Mouse (Mus musculus): Measurements from ENCODE around the gene Sdf2l1. TPM values are rescaled to one million over a fixed set of nuclear protein-coding genes. Genes with fewer than 3 reads are reported as not detected.
"Not testable (repeated sequence)": the region's sequence is repeated elsewhere in the genome, so short reads cannot be mapped to it uniquely, and the experiment has no call there.

The Sdf2l1 gene
- polyA plus RNA-seq (2011; ENCODE audit: insufficient read depth, insufficient read length, low replicate concordance, missing spikeins), result 10.8 and 28.0 TPM in 2 replicates

DNA sequence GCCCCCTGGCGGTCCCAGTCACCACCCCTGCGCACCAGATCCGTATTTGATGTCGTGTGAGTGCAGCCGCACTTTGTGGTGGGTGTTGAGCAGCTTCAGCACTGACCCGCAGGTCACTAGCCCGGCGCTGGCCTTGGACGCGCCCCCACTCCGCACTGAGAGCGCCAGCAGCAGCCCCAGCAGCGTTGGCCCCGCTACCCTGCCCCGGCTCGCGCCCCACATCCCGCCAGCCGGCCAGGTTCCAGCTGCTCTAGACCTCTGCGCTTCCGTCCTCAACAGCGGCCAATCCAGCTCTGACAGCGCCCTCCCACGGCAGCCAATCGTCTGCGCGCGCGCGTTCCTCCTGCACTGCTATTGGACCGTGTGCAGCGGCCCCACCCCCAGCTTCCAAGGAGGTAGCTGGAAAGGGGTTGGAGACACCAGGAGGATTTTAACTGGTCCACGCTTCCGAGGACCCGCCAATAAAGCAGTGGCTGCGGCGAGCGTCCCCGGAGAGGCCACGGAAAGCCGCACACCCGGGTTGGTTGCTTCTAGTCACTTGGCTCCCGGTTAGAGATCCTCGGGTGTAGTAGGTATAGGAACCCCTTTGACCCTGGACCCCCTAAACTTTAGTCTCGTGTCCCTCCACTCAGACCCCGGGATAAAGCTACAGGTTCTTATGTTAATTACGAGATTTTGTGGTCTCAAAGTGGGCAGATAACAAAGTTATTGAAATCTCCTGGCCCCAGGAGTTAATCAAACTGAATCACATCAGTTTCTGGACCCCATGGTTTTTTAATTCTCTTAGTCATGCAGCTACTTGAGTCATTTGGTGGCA, at the start of gene Sdf2l1:
Gene Sdf2l1 (minus strand): TSS at position 295 of the 817 bp plus-strand sequence.
- H3K4me3 ChIP-seq (replicated peaks; ENCODE audit: control insufficient read depth, low read depth, low read length), result peak within 1 kb of the TSS; percentile 86
- peaks cover 2% of the 10 kb centered on the region; the same call in 1 of the 2 replicates for H3K4me1 ChIP-seq (ENCODE audit: control insufficient read depth, insufficient read depth, low read length)
- under 1% methylated on average over 47 of the region's 47 CpGs for WGBS
- TF ChIP-seq CTCF (IDR thresholded peaks at IDR 0.05; ENCODE audit: control insufficient read depth, insufficient read depth, low read length), result peak; percentile 16; the same call in 1 of the 2 replicates
- TF ChIP-seq POLR2A (IDR thresholded peaks at IDR 0.05; ENCODE audit: borderline replicate concordance, control insufficient read depth, low read depth, low read length), result peak; percentile 77
- peak within 1 kb of the TSS; percentile 14; the same call in 1 of the 2 replicates for H3K27ac ChIP-seq (ENCODE audit: control insufficient read depth, insufficient read depth, low read depth, low read length, poor library complexity)

DNA sequence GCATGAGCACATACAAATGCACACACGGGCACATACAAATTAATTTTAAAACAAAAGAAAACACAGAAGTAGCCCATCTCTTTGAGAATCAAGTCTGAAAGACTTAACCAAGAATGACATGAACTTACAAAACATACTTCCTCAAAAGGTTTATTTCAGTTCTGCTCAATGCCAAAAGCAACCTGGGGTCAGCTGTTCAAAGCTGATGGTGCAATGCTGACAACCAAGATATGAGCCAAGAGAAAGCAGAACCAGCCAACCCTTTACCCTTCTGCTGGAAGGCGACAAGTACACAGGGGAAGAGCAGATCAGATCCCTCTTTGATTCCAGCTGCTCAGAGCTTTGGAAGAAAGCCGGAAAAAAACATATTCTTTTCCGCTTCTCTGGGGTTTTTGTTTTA, 49.2 kb upstream of the Sdf2l1 start:
- WGBS, result 15% methylated on average over 4 of the region's 4 CpGs
- Histone ChIP-seq H3K4me3 (replicated peaks; ENCODE audit: control insufficient read depth, low read depth, low read length) (no peak overlapping the region), H3K27ac (ENCODE audit: control insufficient read depth, insufficient read depth, low read depth, low read length, poor library complexity) (peak overlapping the region; percentile 91; the same call in 1 of the 2 replicates), H3K4me1 (ENCODE audit: control insufficient read depth, insufficient read depth, low read length) (peaks cover 4% of the 10 kb centered on the region)
- TF ChIP-seq POLR2A (IDR thresholded peaks at IDR 0.05; ENCODE audit: borderline replicate concordance, control insufficient read depth, low read depth, low read length) (no peak), CTCF (IDR thresholded peaks at IDR 0.05; ENCODE audit: control insufficient read depth, insufficient read depth, low read length) (no peak)

DNA sequence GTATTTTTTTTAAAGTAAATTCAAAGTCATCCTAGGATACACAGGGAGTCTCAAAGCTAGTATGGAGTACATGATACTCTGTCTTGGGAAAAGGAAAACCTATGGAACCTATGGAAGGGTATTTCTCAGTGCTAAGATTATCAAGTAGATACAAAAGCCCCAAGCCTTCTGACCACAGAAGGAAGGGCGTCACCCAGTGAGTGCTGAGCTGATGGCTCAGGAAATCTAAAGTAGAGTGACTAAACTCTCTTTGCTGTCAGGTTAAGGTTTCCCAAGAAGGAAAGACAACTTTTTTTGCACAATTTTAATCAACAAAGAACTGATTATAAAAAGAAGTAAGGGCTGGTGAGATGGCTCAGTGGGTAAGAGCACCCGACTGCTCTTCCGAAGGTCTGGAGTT, 47.5 kb upstream of the Sdf2l1 start:
- Histone ChIP-seq H3K4me1 (ENCODE audit: control insufficient read depth, insufficient read depth, low read length) (peaks cover 4% of the 10 kb centered on the region), H3K27ac (ENCODE audit: control insufficient read depth, insufficient read depth, low read depth, low read length, poor library complexity) (no peak overlapping the region), H3K4me3 (replicated peaks; ENCODE audit: control insufficient read depth, low read depth, low read length) (no peak overlapping the region)
- WGBS, result 73% methylated on average over 3 of the region's 3 CpGs
- no peak for TF ChIP-seq CTCF (IDR thresholded peaks at IDR 0.05; ENCODE audit: control insufficient read depth, insufficient read depth, low read length)
- TF ChIP-seq POLR2A (IDR thresholded peaks at IDR 0.05; ENCODE audit: borderline replicate concordance, control insufficient read depth, low read depth, low read length), result no peak

DNA sequence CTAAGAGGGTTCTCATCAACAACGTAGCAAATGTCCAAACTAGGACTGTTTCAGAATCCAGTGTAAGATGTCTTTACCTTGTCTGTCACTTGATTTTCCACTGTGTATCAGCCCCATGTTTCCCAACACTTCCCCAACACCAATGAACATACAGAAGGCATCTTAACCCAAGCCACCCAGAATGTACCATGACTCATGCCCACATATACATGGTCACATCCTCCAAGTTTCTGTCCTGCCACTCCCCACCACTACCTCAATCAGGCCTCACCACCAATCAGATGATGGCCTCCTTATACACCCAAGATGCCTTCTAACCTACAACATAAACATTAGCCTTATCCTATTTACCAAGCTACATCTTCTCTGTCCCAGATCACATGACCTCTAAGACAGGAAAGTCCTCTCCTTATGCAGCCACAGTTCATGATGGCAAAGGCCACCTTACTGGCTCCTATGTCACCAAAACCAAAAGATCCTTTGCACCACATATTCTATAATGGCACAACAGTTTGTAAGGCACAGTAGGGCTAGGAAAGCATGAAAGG, 45.5 kb upstream of the Sdf2l1 start:
- H3K4me1 ChIP-seq (ENCODE audit: control insufficient read depth, insufficient read depth, low read length), result peaks cover 4% of the 10 kb centered on the region
- WGBS, result 87% methylated on average over 1 of the region's 1 CpGs

DNA sequence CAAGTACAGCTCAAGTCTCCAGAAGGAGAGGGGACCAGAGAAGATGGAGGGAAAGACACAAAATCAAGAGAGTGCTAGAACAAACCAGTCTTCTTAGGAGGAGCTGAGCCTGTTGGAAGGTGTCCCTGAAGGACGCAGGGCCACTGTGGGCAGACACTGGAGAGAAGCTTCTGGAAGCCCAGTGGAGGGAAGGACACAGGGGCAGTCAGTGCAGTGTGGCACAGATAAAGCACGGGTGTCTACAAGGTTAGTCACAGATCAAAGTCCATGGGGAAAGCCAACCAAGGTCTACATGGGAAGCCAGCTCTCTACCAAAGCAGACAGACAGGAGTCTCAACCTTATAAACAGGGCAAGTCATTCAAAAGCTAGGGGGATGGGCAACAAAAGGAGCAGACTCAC, 43.6 kb upstream of the Sdf2l1 start:
- WGBS, result 83% methylated on average over 2 of the region's 2 CpGs
- Histone ChIP-seq H3K4me1 (ENCODE audit: control insufficient read depth, insufficient read depth, low read length) (peaks cover 1% of the 10 kb centered on the region), H3K4me3 (replicated peaks; ENCODE audit: control insufficient read depth, low read depth, low read length) (no peak overlapping the region), H3K27ac (ENCODE audit: control insufficient read depth, insufficient read depth, low read depth, low read length, poor library complexity) (no peak overlapping the region)
- no peak for TF ChIP-seq CTCF (IDR thresholded peaks at IDR 0.05; ENCODE audit: control insufficient read depth, insufficient read depth, low read length)
- no peak for TF ChIP-seq POLR2A (IDR thresholded peaks at IDR 0.05; ENCODE audit: borderline replicate concordance, control insufficient read depth, low read depth, low read length)

More for the DNA sequence above, 45.5 kb upstream of the Sdf2l1 start:
- TF ChIP-seq CTCF (IDR thresholded peaks at IDR 0.05; ENCODE audit: control insufficient read depth, insufficient read depth, low read length), result no peak
- TF ChIP-seq POLR2A (IDR thresholded peaks at IDR 0.05; ENCODE audit: borderline replicate concordance, control insufficient read depth, low read depth, low read length), result no peak
- Histone ChIP-seq H3K27ac (ENCODE audit: control insufficient read depth, insufficient read depth, low read depth, low read length, poor library complexity) (no peak overlapping the region), H3K4me3 (replicated peaks; ENCODE audit: control insufficient read depth, low read depth, low read length) (no peak overlapping the region)

DNA sequence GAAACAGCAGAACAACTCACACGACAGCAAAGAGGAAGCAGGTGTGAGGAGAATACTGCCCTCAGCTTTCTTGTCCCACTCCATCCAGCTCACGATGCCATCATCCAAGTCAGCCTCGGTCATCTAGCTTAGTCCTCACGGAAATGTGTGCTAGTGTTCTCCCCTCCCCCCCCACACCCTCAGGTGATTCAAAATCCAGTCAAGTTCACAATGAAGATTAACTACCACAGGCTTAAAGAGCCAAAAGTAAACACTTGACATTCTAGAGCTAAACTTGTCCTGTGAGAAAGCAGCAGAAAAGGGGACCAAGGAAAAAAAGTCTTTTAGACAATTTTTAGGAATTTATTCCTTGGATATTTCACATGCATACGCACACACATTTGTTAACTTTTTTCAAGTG, 35.9 kb upstream of the Sdf2l1 start:
- H3K4me3 ChIP-seq (replicated peaks; ENCODE audit: control insufficient read depth, low read depth, low read length), result no peak overlapping the region
- WGBS, result 83% methylated on average over 5 of the region's 5 CpGs
- no peak for TF ChIP-seq CTCF (IDR thresholded peaks at IDR 0.05; ENCODE audit: control insufficient read depth, insufficient read depth, low read length)
- no peak for TF ChIP-seq POLR2A (IDR thresholded peaks at IDR 0.05; ENCODE audit: borderline replicate concordance, control insufficient read depth, low read depth, low read length)
- H3K27ac ChIP-seq (ENCODE audit: control insufficient read depth, insufficient read depth, low read depth, low read length, poor library complexity), result no peak overlapping the region
- H3K4me1 ChIP-seq (ENCODE audit: control insufficient read depth, insufficient read depth, low read length), result no peaks in the 10 kb centered on the region

DNA sequence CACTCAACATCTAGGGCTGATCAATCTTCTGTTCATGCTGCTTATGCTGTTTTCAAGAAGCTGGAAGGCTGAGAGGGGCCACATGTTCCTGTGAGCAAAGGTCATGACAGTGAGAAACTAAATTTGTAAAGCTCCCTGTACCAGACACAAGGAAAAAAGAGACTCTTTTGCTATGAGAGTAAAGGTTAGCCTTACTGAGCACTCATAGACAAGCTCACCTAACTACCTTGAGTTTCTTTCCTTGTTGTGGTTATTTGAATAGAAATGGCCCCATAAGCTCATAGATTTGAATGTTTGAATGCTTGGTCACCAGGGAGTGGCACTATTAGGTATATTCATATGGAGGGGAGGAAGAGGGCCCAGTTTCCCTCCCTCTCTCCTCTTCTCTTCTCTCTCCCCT, 35.0 kb upstream of the Sdf2l1 start:
- no peak for TF ChIP-seq CTCF (IDR thresholded peaks at IDR 0.05; ENCODE audit: control insufficient read depth, insufficient read depth, low read length)
- no peak for TF ChIP-seq POLR2A (IDR thresholded peaks at IDR 0.05; ENCODE audit: borderline replicate concordance, control insufficient read depth, low read depth, low read length)
- Histone ChIP-seq H3K4me3 (replicated peaks; ENCODE audit: control insufficient read depth, low read depth, low read length) (no peak overlapping the region), H3K27ac (ENCODE audit: control insufficient read depth, insufficient read depth, low read depth, low read length, poor library complexity) (no peak overlapping the region), H3K4me1 (ENCODE audit: control insufficient read depth, insufficient read depth, low read length) (no peaks in the 10 kb centered on the region)

DNA sequence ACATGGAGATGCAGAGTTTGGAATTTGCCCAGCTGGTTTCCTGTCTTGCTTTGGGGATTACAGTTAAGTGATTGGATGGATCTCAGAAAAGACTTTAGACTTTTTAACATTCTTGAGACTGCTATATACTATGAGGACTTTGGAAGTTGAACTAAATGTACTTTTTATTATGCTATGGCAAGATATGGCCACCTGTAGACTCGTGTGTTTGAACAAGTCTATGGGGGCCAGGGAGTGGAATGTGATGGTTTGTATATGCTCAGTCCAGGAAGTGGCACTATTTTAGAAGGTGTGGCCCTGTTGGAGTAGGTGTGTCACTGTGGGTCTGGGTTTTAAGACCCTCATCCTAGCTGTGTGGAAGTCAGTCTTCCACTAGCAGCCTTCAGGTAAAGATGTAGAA, 33.3 kb upstream of the Sdf2l1 start:
- not testable (repeated sequence) for H3K4me1 ChIP-seq (ENCODE audit: control insufficient read depth, insufficient read depth, low read length); H3K27ac ChIP-seq (ENCODE audit: control insufficient read depth, insufficient read depth, low read depth, low read length, poor library complexity); H3K4me3 ChIP-seq (replicated peaks; ENCODE audit: control insufficient read depth, low read depth, low read length)
- 86% methylated on average over 1 of the region's 1 CpGs for WGBS

All from bone marrow, adult 2 months (tissue).